Mouse (Mus musculus) testis, adult 2 months (tissue): ENCODE measurements around the gene Atp8b2.

ENCODE experiments used
- CTCF ChIP-seq: fragments of 200-500 bp; IDR thresholded peaks from 2 replicates; pipeline ENCODE4 v1.5.1; 2012; ENCODE audit warnings: low read depth, mild to moderate bottlenecking, inconsistent platforms, low read length, moderate library complexity; ENCODE audit not compliant: control insufficient read depth, insufficient read depth, insufficient replicate concordance
- POLR2A ChIP-seq: fragments of 200-500 bp; IDR thresholded peaks from 2 replicates; pipeline ENCODE4 v1.6.1; 2012; ENCODE audit warnings: low read depth, mild to moderate bottlenecking, inconsistent platforms, low read length, moderate library complexity; ENCODE audit not compliant: control insufficient read depth

DNA sequence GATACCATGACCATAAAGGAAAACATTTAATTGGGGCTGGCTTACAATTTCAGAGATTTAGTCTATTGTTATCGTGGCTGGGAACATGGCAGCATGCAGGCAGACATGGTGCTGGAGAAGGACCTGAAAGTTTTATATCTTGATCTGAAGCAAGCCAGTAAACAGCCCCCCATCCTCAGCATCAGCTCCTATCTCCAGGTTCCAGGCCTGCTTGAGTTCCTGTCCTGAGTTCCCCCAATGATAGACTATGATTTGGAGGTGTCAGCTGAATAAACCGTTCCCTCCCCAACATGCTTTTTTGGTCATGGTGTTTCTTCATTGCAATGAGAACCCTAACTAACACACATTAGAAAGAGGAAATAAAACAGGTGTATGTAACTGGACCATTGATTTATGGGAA is 30.4 kb downstream of the Atp8b2 start:
- TF ChIP-seq CTCF = no peak
- TF ChIP-seq POLR2A = no peak
